Mouse (Mus musculus) spleen, adult 10 weeks (tissue): ENCODE results near the gene Olfr1126. TPM values are rescaled to one million over a fixed set of nuclear protein-coding genes. Genes with fewer than 3 reads are reported as not detected.

ENCODE experiments used
- polyA plus RNA-seq: library from polyadenylated mRNA; stranded (reverse); fragments of 350-450 nt; fragmentation: Illumina TruSeq; extraction: RNeasy Lipid Tissue Mini Kit (QIAGEN cat#74804); gene quantifications from one replicate; pipeline ENCODE4 v1.2.3, GENCODE M21; 2015; ENCODE audit warnings: low replicate concordance; ENCODE audit not compliant: insufficient read depth

The Olfr1126 gene
- not detected for polyA plus RNA-seq

DNA sequence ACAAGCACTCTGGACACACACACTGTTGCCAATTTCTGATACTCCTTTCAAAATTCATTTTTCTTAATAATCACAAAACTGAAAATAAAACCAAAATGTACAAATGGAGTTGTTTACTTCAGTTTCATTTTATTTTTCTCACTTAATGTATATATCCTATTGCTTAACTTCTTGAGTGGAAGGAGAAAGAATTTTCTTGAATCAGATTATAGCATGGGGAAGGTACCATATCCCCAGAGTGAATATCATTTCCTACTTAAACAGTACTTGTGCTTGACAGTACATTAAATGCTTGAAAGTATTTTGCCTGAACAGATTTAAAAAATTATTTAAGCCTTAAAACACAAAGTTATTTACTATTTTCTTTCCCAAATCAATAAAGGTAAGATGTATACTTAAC is at the start of gene Olfr1126:
TSS of gene Olfr1126 (plus strand) at position 301 of the 400 bp plus-strand sequence.

DNA sequence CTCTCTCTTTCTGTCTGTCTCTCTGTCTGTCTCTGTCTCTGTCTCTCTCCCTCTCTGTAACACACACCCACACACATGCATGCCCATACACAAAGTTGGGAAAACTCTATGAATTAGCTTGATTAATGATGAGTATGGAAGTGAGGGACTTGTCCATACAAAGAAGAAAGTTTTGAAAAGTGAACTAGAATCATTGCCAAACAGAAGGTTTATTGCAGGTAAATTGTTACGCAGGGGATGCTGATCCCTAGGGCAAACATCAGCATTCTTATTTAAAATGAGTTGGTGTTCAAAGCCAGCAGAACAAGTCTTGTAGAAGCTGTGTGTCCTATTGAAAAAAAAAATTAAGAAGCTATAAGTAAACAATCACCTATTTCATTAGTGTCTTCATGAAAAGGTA is 37.4 kb upstream of the Olfr1126 start, which contains the start of gene Olfr1123:
TSS of gene Olfr1123 (plus strand) at position 301 of the 400 bp plus-strand sequence.

DNA sequence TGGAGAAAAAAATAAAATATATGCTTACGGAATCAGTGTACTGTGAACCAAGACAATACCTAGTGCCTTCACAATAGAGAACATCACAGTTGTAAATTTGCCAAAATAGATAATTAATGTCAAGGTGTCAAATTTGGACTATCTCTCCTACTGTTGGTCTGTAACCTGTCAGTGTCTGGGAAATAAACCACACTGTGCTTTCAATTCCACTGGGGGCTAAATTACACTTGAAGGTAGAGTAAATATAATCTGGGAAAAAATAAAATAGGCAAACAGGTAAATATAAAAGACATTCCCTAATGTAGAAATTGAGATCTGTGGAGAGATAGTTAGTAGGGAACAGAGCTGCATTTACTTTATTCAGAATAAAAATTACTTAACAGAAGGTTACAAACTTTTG is 23.8 kb upstream of the Olfr1126 start, which contains the start of gene Olfr1124:
TSS of gene Olfr1124 (plus strand) at position 301 of the 400 bp plus-strand sequence.

DNA sequence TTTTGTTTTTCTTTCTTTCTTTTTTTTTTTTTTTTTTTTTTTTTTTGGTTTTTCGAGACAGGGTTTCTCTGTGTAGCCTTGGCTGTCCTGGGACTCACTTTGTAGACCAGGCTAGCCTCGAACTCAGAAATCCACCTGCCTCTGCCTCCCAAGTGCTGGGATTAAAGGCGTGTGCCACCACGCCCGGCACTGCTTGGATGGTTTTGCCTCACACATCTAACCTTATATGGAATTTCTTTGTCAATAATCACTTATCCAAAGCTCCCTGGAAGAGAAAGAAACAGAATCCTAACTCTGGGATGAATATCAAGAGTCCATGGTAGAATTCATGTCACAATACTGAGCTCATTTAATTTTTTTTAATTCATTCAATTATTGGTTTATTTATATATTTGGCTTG is 43.2 kb downstream of the Olfr1126 start, which contains the start of gene Pramel7:
TSS of gene Pramel7 (minus strand) at position 101 of the 400 bp plus-strand sequence.

DNA sequence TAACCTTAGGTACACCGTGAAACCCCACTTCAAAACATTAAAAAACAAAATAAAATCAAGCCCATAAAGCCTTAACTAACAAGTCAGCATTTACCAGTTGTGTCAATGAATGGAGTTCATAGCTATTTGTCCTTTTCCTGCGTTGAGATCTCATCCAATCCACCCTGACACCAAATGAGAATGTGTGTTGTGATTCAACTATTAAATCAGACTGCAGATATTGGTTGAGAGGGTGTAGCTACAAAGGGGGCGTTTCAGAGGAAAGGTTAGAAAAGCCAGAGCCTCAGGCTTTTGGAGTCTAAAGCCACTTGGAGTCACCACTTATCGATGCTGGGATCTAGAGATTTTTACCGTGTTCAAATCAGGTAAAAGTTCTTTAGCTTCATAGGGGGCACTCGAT is 52.5 kb downstream of the Olfr1126 start, which contains the start of gene Pramel6:
TSS of gene Pramel6 (plus strand) at position 301 of the 400 bp plus-strand sequence.

Other genes with a start within 250 kb of the Olfr1126 start
- not detected for gene Olfr1113, start 245.0 kb upstream of the Olfr1126 start, polyA plus RNA-seq
- not detected for gene Olfr1115, start 205.9 kb upstream of the Olfr1126 start, polyA plus RNA-seq
- gene Olfr1116, start 186.4 kb upstream of the Olfr1126 start, polyA plus RNA-seq = not detected
- not detected for gene Olfr1118, start 146.4 kb upstream of the Olfr1126 start, polyA plus RNA-seq
- not detected for gene Olfr1120, start 99.1 kb upstream of the Olfr1126 start, polyA plus RNA-seq
- gene Olfr1121, start 84.1 kb upstream of the Olfr1126 start, polyA plus RNA-seq = not detected
- gene Olfr1122, start 68.1 kb upstream of the Olfr1126 start, polyA plus RNA-seq = not detected
- gene Olfr1123, start 37.3 kb upstream of the Olfr1126 start, polyA plus RNA-seq = not detected
- not detected for gene Olfr1124, start 23.7 kb upstream of the Olfr1126 start, polyA plus RNA-seq
- gene Pramel7, start 43.1 kb downstream of the Olfr1126 start, polyA plus RNA-seq = not detected
- not detected for gene Pramel6, start 52.6 kb downstream of the Olfr1126 start, polyA plus RNA-seq
- not detected for gene Olfr153, start 77.8 kb downstream of the Olfr1126 start, polyA plus RNA-seq
- gene Olfr1128, start 91.6 kb downstream of the Olfr1126 start, polyA plus RNA-seq = not detected
- not detected for gene Olfr1129, start 119.9 kb downstream of the Olfr1126 start, polyA plus RNA-seq
- not detected for gene Olfr1130, start 152.2 kb downstream of the Olfr1126 start, polyA plus RNA-seq
- not detected for gene Olfr1131, start 173.1 kb downstream of the Olfr1126 start, polyA plus RNA-seq
- not detected for gene Olfr1132, start 183.6 kb downstream of the Olfr1126 start, polyA plus RNA-seq
- gene Olfr1133, start 193.4 kb downstream of the Olfr1126 start, polyA plus RNA-seq = not detected
- not detected for gene Olfr1134, start 204.5 kb downstream of the Olfr1126 start, polyA plus RNA-seq
- not detected for gene Olfr1135, start 219.7 kb downstream of the Olfr1126 start, polyA plus RNA-seq
- not detected for gene Olfr1136, start 240.0 kb downstream of the Olfr1126 start, polyA plus RNA-seq